Mouse (Mus musculus) heart, adult 2 months (tissue): ENCODE measurements around the gene Psap.

ENCODE experiments used
- CTCF ChIP-seq: fragments of 200-600 bp; IDR thresholded peaks from 2 replicates; pipeline ENCODE4 v1.8.1; 2022; ENCODE audit warnings: antibody characterized with exemption, mild to moderate bottlenecking, moderate library complexity
- POLR2A ChIP-seq: fragments of 200-500 bp; IDR thresholded peaks from 2 replicates; pipeline ENCODE4 v1.6.1; 2011; ENCODE audit warnings: mild to moderate bottlenecking, low read depth, low read length, control low read depth; ENCODE audit not compliant: insufficient read depth

DNA sequence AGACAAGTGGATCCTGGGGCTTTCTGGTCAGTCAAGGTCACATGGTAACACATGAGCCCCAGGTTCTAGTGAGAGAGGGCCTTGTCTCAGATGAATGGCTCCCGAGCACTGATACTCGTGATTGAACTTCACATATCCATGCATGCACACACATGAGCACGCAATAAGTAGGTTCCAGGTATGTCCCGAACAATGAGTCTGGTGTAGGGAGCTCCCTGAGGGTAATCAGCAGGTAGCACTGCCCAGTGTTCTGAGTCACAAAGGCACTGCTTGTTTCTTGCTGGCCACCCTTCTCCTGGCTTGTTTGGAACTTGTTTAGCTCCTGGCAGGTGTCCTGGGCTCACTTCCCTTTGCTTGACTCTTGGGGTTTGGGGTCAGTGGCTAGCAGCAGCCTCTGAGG is 9.7 kb downstream of the Psap start:
- TF ChIP-seq POLR2A (no peak), CTCF (no peak)
